Mouse (Mus musculus): ENCODE measurements around the gene Slc16a9. TPM values are rescaled to one million over a fixed set of nuclear protein-coding genes. Genes with fewer than 3 reads are reported as not detected.

The Slc16a9 gene
- polyA plus RNA-seq, 1 experiment from 2014 or later = 0.47 TPM

GRCm38 (mm10) chr10:70260904-70261303 lies 16.0 kb downstream of the Slc16a9 start:
- H3K4me2 ChIP-seq (ENCODE audit: low read depth, low read length) = no peak overlapping the region
- 82% methylated on average over 4 of the region's 4 CpGs for WGBS

GRCm38 (mm10) chr10:70262051-70262450 lies 17.2 kb downstream of the Slc16a9 start:
- 87% methylated on average over 3 of the region's 3 CpGs for WGBS
- H3K9ac ChIP-seq (ENCODE audit: low read length) = no peak overlapping the region

More at GRCm38 (mm10) chr10:70260904-70261303, 16.0 kb downstream of the Slc16a9 start:
- Histone ChIP-seq H3K4me1 (ENCODE audit: control insufficient read depth, insufficient read depth, low read length) (no peaks in the 10 kb centered on the region), H3K9ac (ENCODE audit: low read length) (no peak overlapping the region), H3K9me3 (replicated peaks; ENCODE audit: control insufficient read depth, low read length) (no peaks in the 10 kb centered on the region), H3K27ac (ENCODE audit: low read length) (no peak overlapping the region), H3K27me3 (ENCODE audit: control insufficient read depth, insufficient read depth, low read length) (no peaks in the 10 kb centered on the region), H3K4me3 (ENCODE audit: low read length) (no peak overlapping the region), H3K36me3 (ENCODE audit: control insufficient read depth, insufficient read depth) (no peaks in the 10 kb centered on the region)
- no peak for ATAC-seq (replicated peaks; ENCODE audit: extremely low read depth, insufficient read depth, low FRiP score)

GRCm38 (mm10) chr10:70263681-70264189 lies 18.8 kb downstream of the Slc16a9 start:
- H3K36me3 ChIP-seq (ENCODE audit: control insufficient read depth, insufficient read depth) = no peaks in the 10 kb centered on the region
- H3K27me3 ChIP-seq (ENCODE audit: control insufficient read depth, insufficient read depth, low read length) = no peaks in the 10 kb centered on the region
- H3K4me2 ChIP-seq (ENCODE audit: low read depth, low read length) = no peak overlapping the region
- no peak overlapping the region for H3K9ac ChIP-seq (ENCODE audit: low read length)
- no peaks in the 10 kb centered on the region for H3K4me1 ChIP-seq (ENCODE audit: control insufficient read depth, insufficient read depth, low read length)
- WGBS = 56% methylated on average over 4 of the region's 4 CpGs
- ATAC-seq (replicated peaks; ENCODE audit: extremely low read depth, insufficient read depth, low FRiP score) = no peak
- no peak overlapping the region for H3K4me3 ChIP-seq (ENCODE audit: low read length)
- no peaks in the 10 kb centered on the region for H3K9me3 ChIP-seq (replicated peaks; ENCODE audit: control insufficient read depth, low read length)
- no peak overlapping the region for H3K27ac ChIP-seq (ENCODE audit: low read length)

More at GRCm38 (mm10) chr10:70262051-70262450, 17.2 kb downstream of the Slc16a9 start:
- Histone ChIP-seq H3K27ac (ENCODE audit: low read length) (no peak overlapping the region), H3K4me1 (ENCODE audit: control insufficient read depth, insufficient read depth, low read length) (no peaks in the 10 kb centered on the region), H3K9me3 (replicated peaks; ENCODE audit: control insufficient read depth, low read length) (no peaks in the 10 kb centered on the region), H3K36me3 (ENCODE audit: control insufficient read depth, insufficient read depth) (no peaks in the 10 kb centered on the region), H3K27me3 (ENCODE audit: control insufficient read depth, insufficient read depth, low read length) (no peaks in the 10 kb centered on the region), H3K4me3 (ENCODE audit: low read length) (no peak overlapping the region), H3K4me2 (ENCODE audit: low read depth, low read length) (no peak overlapping the region)
- ATAC-seq (replicated peaks; ENCODE audit: extremely low read depth, insufficient read depth, low FRiP score) = no peak

- no peaks in the 10 kb centered on the region for H3K36me3 ChIP-seq (ENCODE audit: control insufficient read depth, insufficient read depth)
Measured at GRCm38 (mm10) chr10:70264337-70265036, 19.6 kb downstream of the Slc16a9 start.

GRCm38 (mm10) chr10:70266501-70266900 lies 21.6 kb downstream of the Slc16a9 start:
- no peaks in the 10 kb centered on the region for H3K27me3 ChIP-seq (ENCODE audit: control insufficient read depth, insufficient read depth, low read length)
- H3K4me1 ChIP-seq (ENCODE audit: control insufficient read depth, insufficient read depth, low read length) = no peaks in the 10 kb centered on the region
- no peak for ATAC-seq (replicated peaks; ENCODE audit: extremely low read depth, insufficient read depth, low FRiP score)
- H3K4me2 ChIP-seq (ENCODE audit: low read depth, low read length) = no peak overlapping the region
- H3K27ac ChIP-seq (ENCODE audit: low read length) = no peak overlapping the region
- no peaks in the 10 kb centered on the region for H3K36me3 ChIP-seq (ENCODE audit: control insufficient read depth, insufficient read depth)
- H3K4me3 ChIP-seq (ENCODE audit: low read length) = no peak overlapping the region
- H3K9me3 ChIP-seq (replicated peaks; ENCODE audit: control insufficient read depth, low read length) = no peaks in the 10 kb centered on the region
- 84% methylated on average over 6 of the region's 6 CpGs for WGBS
- H3K9ac ChIP-seq (ENCODE audit: low read length) = no peak overlapping the region

More at GRCm38 (mm10) chr10:70264337-70265036, 19.6 kb downstream of the Slc16a9 start:
- WGBS = 63% methylated on average over 9 of the region's 9 CpGs
- H3K4me3 ChIP-seq (ENCODE audit: low read length) = no peak overlapping the region
- no peaks in the 10 kb centered on the region for H3K4me1 ChIP-seq (ENCODE audit: control insufficient read depth, insufficient read depth, low read length)
- no peak for ATAC-seq (replicated peaks; ENCODE audit: extremely low read depth, insufficient read depth, low FRiP score)
- H3K9ac ChIP-seq (ENCODE audit: low read length) = no peak overlapping the region
- H3K27ac ChIP-seq (ENCODE audit: low read length) = no peak overlapping the region
- H3K27me3 ChIP-seq (ENCODE audit: control insufficient read depth, insufficient read depth, low read length) = no peaks in the 10 kb centered on the region
- no peak overlapping the region for H3K4me2 ChIP-seq (ENCODE audit: low read depth, low read length)
- no peaks in the 10 kb centered on the region for H3K9me3 ChIP-seq (replicated peaks; ENCODE audit: control insufficient read depth, low read length)

GRCm38 (mm10) chr10:70268581-70269446 lies 23.9 kb downstream of the Slc16a9 start:
- H3K4me1 ChIP-seq (ENCODE audit: control insufficient read depth, insufficient read depth, low read length) = no peaks in the 10 kb centered on the region
- H3K4me2 ChIP-seq (ENCODE audit: low read depth, low read length) = no peak overlapping the region
- no peak for ATAC-seq (replicated peaks; ENCODE audit: extremely low read depth, insufficient read depth, low FRiP score)
- H3K27me3 ChIP-seq (ENCODE audit: control insufficient read depth, insufficient read depth, low read length) = no peaks in the 10 kb centered on the region
- H3K4me3 ChIP-seq (ENCODE audit: low read length) = no peak overlapping the region
- H3K9me3 ChIP-seq (replicated peaks; ENCODE audit: control insufficient read depth, low read length) = no peaks in the 10 kb centered on the region
- no peak overlapping the region for H3K9ac ChIP-seq (ENCODE audit: low read length)
- WGBS = 75% methylated on average over 23 of the region's 23 CpGs
- H3K36me3 ChIP-seq (ENCODE audit: control insufficient read depth, insufficient read depth) = no peaks in the 10 kb centered on the region
- no peak overlapping the region for H3K27ac ChIP-seq (ENCODE audit: low read length)

- no peaks in the 10 kb centered on the region for H3K27me3 ChIP-seq (ENCODE audit: control insufficient read depth, insufficient read depth, low read length)
- WGBS = 91% methylated on average over 2 of the region's 2 CpGs
Measured at GRCm38 (mm10) chr10:70269447-70269787, 24.5 kb downstream of the Slc16a9 start.

GRCm38 (mm10) chr10:70276678-70277077 lies 31.8 kb downstream of the Slc16a9 start:
- Histone ChIP-seq H3K4me2 (ENCODE audit: low read depth, low read length) (no peak overlapping the region), H3K4me3 (ENCODE audit: low read length) (no peak overlapping the region), H3K36me3 (ENCODE audit: control insufficient read depth, insufficient read depth) (no peaks in the 10 kb centered on the region), H3K9me3 (replicated peaks; ENCODE audit: control insufficient read depth, low read length) (no peaks in the 10 kb centered on the region), H3K27ac (ENCODE audit: low read length) (no peak overlapping the region), H3K27me3 (ENCODE audit: control insufficient read depth, insufficient read depth, low read length) (no peaks in the 10 kb centered on the region), H3K4me1 (ENCODE audit: control insufficient read depth, insufficient read depth, low read length) (no peaks in the 10 kb centered on the region), H3K9ac (ENCODE audit: low read length) (no peak overlapping the region)
- WGBS = 45% methylated on average over 1 of the region's 1 CpGs
- ATAC-seq (replicated peaks; ENCODE audit: extremely low read depth, insufficient read depth, low FRiP score) = no peak

More at GRCm38 (mm10) chr10:70269447-70269787, 24.5 kb downstream of the Slc16a9 start:
- Histone ChIP-seq H3K27ac (ENCODE audit: low read length) (no peak overlapping the region), H3K36me3 (ENCODE audit: control insufficient read depth, insufficient read depth) (no peaks in the 10 kb centered on the region), H3K4me3 (ENCODE audit: low read length) (no peak overlapping the region), H3K4me1 (ENCODE audit: control insufficient read depth, insufficient read depth, low read length) (no peaks in the 10 kb centered on the region), H3K9me3 (replicated peaks; ENCODE audit: control insufficient read depth, low read length) (no peaks in the 10 kb centered on the region), H3K4me2 (ENCODE audit: low read depth, low read length) (no peak overlapping the region), H3K9ac (ENCODE audit: low read length) (no peak overlapping the region)
- no peak for ATAC-seq (replicated peaks; ENCODE audit: extremely low read depth, insufficient read depth, low FRiP score)

- no peak overlapping the region for H3K4me3 ChIP-seq (ENCODE audit: low read length)
- H3K27ac ChIP-seq (ENCODE audit: low read length) = no peak overlapping the region
- H3K4me2 ChIP-seq (ENCODE audit: low read depth, low read length) = no peak overlapping the region
- no peaks in the 10 kb centered on the region for H3K27me3 ChIP-seq (ENCODE audit: control insufficient read depth, insufficient read depth, low read length)
- H3K4me1 ChIP-seq (ENCODE audit: control insufficient read depth, insufficient read depth, low read length) = no peaks in the 10 kb centered on the region
- no peak overlapping the region for H3K9ac ChIP-seq (ENCODE audit: low read length)
- no peak for ATAC-seq (replicated peaks; ENCODE audit: extremely low read depth, insufficient read depth, low FRiP score)
- H3K9me3 ChIP-seq (replicated peaks; ENCODE audit: control insufficient read depth, low read length) = no peaks in the 10 kb centered on the region
- 69% methylated on average over 8 of the region's 8 CpGs for WGBS
- no peaks in the 10 kb centered on the region for H3K36me3 ChIP-seq (ENCODE audit: control insufficient read depth, insufficient read depth)
Measured at GRCm38 (mm10) chr10:70279349-70279748, 34.4 kb downstream of the Slc16a9 start.

Data from heart, embryonic 16.5 days (tissue).